Mouse (Mus musculus) heart, adult 2 months (tissue): ENCODE measurements around the gene Cyp4a30b.

ENCODE experiments used
- CTCF ChIP-seq: fragments of 200-600 bp; IDR thresholded peaks from 2 replicates; pipeline ENCODE4 v1.8.1; 2022; ENCODE audit warnings: antibody characterized with exemption, mild to moderate bottlenecking, moderate library complexity
- EP300 ChIP-seq: fragments of 200-500 bp; IDR thresholded peaks from 2 replicates; pipeline ENCODE4 v1.6.1; 2011; ENCODE audit warnings: low read depth, low read length, control low read depth; ENCODE audit not compliant: insufficient read depth
- POLR2A ChIP-seq: fragments of 200-500 bp; IDR thresholded peaks from 2 replicates; pipeline ENCODE4 v1.6.1; 2011; ENCODE audit warnings: mild to moderate bottlenecking, low read depth, low read length, control low read depth; ENCODE audit not compliant: insufficient read depth

GRCm38 (mm10) chr4:115450577-115451137, 1.7 kb upstream of the Cyp4a30b start:
- TF ChIP-seq POLR2A = no peak
- TF ChIP-seq CTCF = no peak
- TF ChIP-seq EP300 = no peak
